Mouse (Mus musculus): ENCODE measurements around the gene Prmt9.
A peak's percentile ranks its signal among the peaks of the same experiment; 100 is the strongest.

Gene Prmt9

GRCm38 (mm10) chr8:77549121-77549706, at the start of gene Prmt9:
TSS of gene Prmt9 (plus strand) at chr8:77549397.
- DNase-seq (ENCODE audit: low spot score), result peak; percentile 87

- DNase-seq (ENCODE audit: low spot score), result no peak
Measured at GRCm38 (mm10) chr8:77500264-77500663, 48.9 kb upstream of the Prmt9 start.

GRCm38 (mm10) chr8:77501131-77501530, 48.1 kb upstream of the Prmt9 start:
- DNase-seq (ENCODE audit: low spot score), result no peak

GRCm38 (mm10) chr8:77502547-77502946, 46.6 kb upstream of the Prmt9 start:
- DNase-seq (ENCODE audit: low spot score), result no peak

GRCm38 (mm10) chr8:77506539-77506938, 42.7 kb upstream of the Prmt9 start:
- DNase-seq (ENCODE audit: low spot score), result no peak

GRCm38 (mm10) chr8:77507510-77508035, 41.6 kb upstream of the Prmt9 start:
- DNase-seq (ENCODE audit: low spot score), result no peak

- no peak for DNase-seq (ENCODE audit: low spot score)
Measured at GRCm38 (mm10) chr8:77509044-77509443, 40.2 kb upstream of the Prmt9 start.

GRCm38 (mm10) chr8:77510426-77510825, 38.8 kb upstream of the Prmt9 start:
- no peak for DNase-seq (ENCODE audit: low spot score)

GRCm38 (mm10) chr8:77511750-77512493, 37.3 kb upstream of the Prmt9 start:
- DNase-seq (ENCODE audit: low spot score), result no peak

GRCm38 (mm10) chr8:77515201-77515600, 34.0 kb upstream of the Prmt9 start:
- DNase-seq (ENCODE audit: low spot score), result no peak

- DNase-seq (ENCODE audit: low spot score), result no peak
Measured at GRCm38 (mm10) chr8:77515786-77516185, 33.4 kb upstream of the Prmt9 start.

GRCm38 (mm10) chr8:77516845-77517244, 32.4 kb upstream of the Prmt9 start:
- DNase-seq (ENCODE audit: low spot score), result no peak

- peak; percentile 44 for DNase-seq (ENCODE audit: low spot score)
Measured at GRCm38 (mm10) chr8:77517301-77518200, 31.6 kb upstream of the Prmt9 start, which contains the start of gene Arhgap10. TSS of gene Arhgap10 (minus strand) at chr8:77517953.

- no peak for DNase-seq (ENCODE audit: low spot score)
Measured at GRCm38 (mm10) chr8:77518201-77519115, 30.7 kb upstream of the Prmt9 start.

- DNase-seq (ENCODE audit: low spot score), result no peak
Measured at GRCm38 (mm10) chr8:77520601-77521000, 28.6 kb upstream of the Prmt9 start.

GRCm38 (mm10) chr8:77521028-77521785, 28.0 kb upstream of the Prmt9 start:
- DNase-seq (ENCODE audit: low spot score), result no peak

- DNase-seq (ENCODE audit: low spot score), result no peak
Measured at GRCm38 (mm10) chr8:77522984-77523383, 26.2 kb upstream of the Prmt9 start.

GRCm38 (mm10) chr8:77524018-77524615, 25.1 kb upstream of the Prmt9 start:
- DNase-seq (ENCODE audit: low spot score), result no peak

GRCm38 (mm10) chr8:77524906-77525305, 24.3 kb upstream of the Prmt9 start:
- no peak for DNase-seq (ENCODE audit: low spot score)

GRCm38 (mm10) chr8:77526130-77526529, 23.1 kb upstream of the Prmt9 start:
- DNase-seq (ENCODE audit: low spot score), result no peak

Measured in spleen, adult 12 weeks (tissue).